Mouse (Mus musculus) CH12.LX (cell line): ENCODE measurements around the gene Gm49380. TPM values are rescaled to one million over a fixed set of nuclear protein-coding genes. Genes with fewer than 3 reads are reported as not detected.

Experiments
- DNase-seq: peaks from one replicate; pipeline ENCODE4 v3.0.0-alpha.2; 2013; ENCODE audit errors: extremely low read depth
- H3K27ac ChIP-seq: 2 replicates; pipeline ENCODE4 v1.5.1; 2012; ENCODE audit warnings: low read depth, mild to moderate bottlenecking, control low read depth, moderate library complexity; ENCODE audit not compliant: insufficient read depth
- H3K27me3 ChIP-seq: replicated peaks from 2 replicates; pipeline ENCODE3; 2012; ENCODE audit warnings: inconsistent platforms
- H3K36me3 ChIP-seq, 2 experiments: replicated peaks in 1 of 2; 2 replicates each; pipeline versions ENCODE3 to v1.6.1; 2012; ENCODE audit warnings: inconsistent platforms in 1 of 2, low read length in 1 of 2, mild to moderate bottlenecking in 1 of 2, mixed read lengths in 1 of 2, moderate library complexity in 1 of 2; ENCODE audit not compliant: control insufficient read depth in 1 of 2, insufficient read depth in 1 of 2
- H3K4me1 ChIP-seq, 2 experiments: 2 replicates each; pipeline ENCODE4 v1.6.1; 2012; ENCODE audit warnings: inconsistent platforms in 1 of 2, moderate library complexity in 1 of 2; ENCODE audit not compliant: insufficient read depth in 2 of 2, control insufficient read depth in 1 of 2
- H3K4me2 ChIP-seq: 2 replicates; pipeline ENCODE4 v1.6.1; 2012; ENCODE audit warnings: low read depth, mild to moderate bottlenecking, control low read depth; ENCODE audit not compliant: poor library complexity, insufficient read depth, severe bottlenecking
- H3K4me3 ChIP-seq, 3 experiments: fragments of 150-350 bp in 1 of 3; sonication (generic) in 1 of 3; replicated peaks in 1 of 3; 2 replicates each; pipeline versions ENCODE3 to v1.5.1; 2011 to 2012; ENCODE audit warnings: low read depth in 2 of 3, low read length in 2 of 3, mild to moderate bottlenecking in 2 of 3, moderate library complexity in 2 of 3, control low read depth in 1 of 3, improper control_type of control experiment in 1 of 3, inconsistent platforms in 1 of 3, mixed read lengths in 1 of 3; ENCODE audit not compliant: poor library complexity in 1 of 3
- H3K79me2 ChIP-seq: replicated peaks from 2 replicates; pipeline ENCODE4 v1.6.1; 2012; ENCODE audit warnings: mild to moderate bottlenecking, moderate library complexity; ENCODE audit not compliant: control insufficient read depth, poor library complexity, insufficient read depth, severe bottlenecking; ENCODE audit errors: extremely low read depth
- H3K9ac ChIP-seq: 2 replicates; pipeline ENCODE4 v1.6.1; 2012; ENCODE audit warnings: low read depth, mild to moderate bottlenecking, control low read depth, moderate library complexity; ENCODE audit not compliant: insufficient read depth
- H3K9me3 ChIP-seq: replicated peaks from 2 replicates; pipeline ENCODE3; 2012; ENCODE audit warnings: low read length, inconsistent platforms, mixed read lengths
- CHD1 ChIP-seq: IDR thresholded peaks from 2 replicates; pipeline ENCODE4 v1.6.1; 2012; ENCODE audit warnings: low read depth, low read length, improper control_type of control experiment, inconsistent platforms
- CHD2 ChIP-seq: IDR thresholded peaks from 2 replicates; pipeline ENCODE4 v1.6.1; 2011; ENCODE audit warnings: low read length, improper control_type of control experiment
- ELF1 ChIP-seq: IDR thresholded peaks from 2 replicates; pipeline ENCODE4 v1.6.1; 2014; ENCODE audit warnings: low read depth, mild to moderate bottlenecking, inconsistent platforms, low read length, improper control_type of control experiment
- ETS1 ChIP-seq: conservative IDR thresholded peaks from 2 replicates; pipeline ENCODE4 v1.6.1; 2012; ENCODE audit warnings: low read depth, mild to moderate bottlenecking, inconsistent platforms, low read length, improper control_type of control experiment, moderate library complexity
- IRF4 ChIP-seq: IDR thresholded peaks from 2 replicates; pipeline ENCODE4 v1.6.1; 2014; ENCODE audit warnings: low read depth, mild to moderate bottlenecking, inconsistent platforms, low read length, improper control_type of control experiment
- MAZ ChIP-seq: IDR thresholded peaks from 2 replicates; pipeline ENCODE4 v1.6.1; 2012; ENCODE audit warnings: low read depth, mild to moderate bottlenecking, inconsistent platforms, low read length, improper control_type of control experiment, moderate library complexity
- MXI1 ChIP-seq: IDR thresholded peaks from 2 replicates; pipeline ENCODE4 v1.6.1; 2011; ENCODE audit warnings: mild to moderate bottlenecking, low read depth, low read length, improper control_type of control experiment
- PAX5 ChIP-seq: IDR thresholded peaks from 2 replicates; pipeline ENCODE4 v1.6.1; 2012; ENCODE audit warnings: low read length, inconsistent platforms, mixed read lengths
- POLR2A ChIP-seq: IDR thresholded peaks from 2 replicates; pipeline ENCODE4 v1.6.1; 2011; ENCODE audit warnings: low read depth, mild to moderate bottlenecking, improper control_type of control experiment, low read length
- RCOR1 ChIP-seq: conservative IDR thresholded peaks from 2 replicates; pipeline ENCODE4 v1.6.1; 2012; ENCODE audit warnings: low read depth, mild to moderate bottlenecking, inconsistent platforms, low read length, improper control_type of control experiment
- SIN3A ChIP-seq: IDR thresholded peaks from 2 replicates; pipeline ENCODE4 v1.6.1; 2012; ENCODE audit warnings: low read length, improper control_type of control experiment, inconsistent platforms
- UBTF ChIP-seq: IDR thresholded peaks from 2 replicates; pipeline ENCODE4 v1.6.1; 2012; ENCODE audit warnings: low read depth, mild to moderate bottlenecking, inconsistent platforms, low read length, improper control_type of control experiment, moderate library complexity
- USF1 ChIP-seq: IDR thresholded peaks from 2 replicates; pipeline ENCODE4 v1.6.1; 2014; ENCODE audit warnings: low read depth, mild to moderate bottlenecking, inconsistent platforms, low read length, improper control_type of control experiment
- USF2 ChIP-seq: conservative IDR thresholded peaks from 2 replicates; pipeline ENCODE4 v1.6.1; 2011; ENCODE audit warnings: low read depth, low read length, improper control_type of control experiment
- ZC3H11A ChIP-seq: IDR thresholded peaks from 2 replicates; pipeline ENCODE4 v1.6.1; 2012; ENCODE audit warnings: low read depth, mild to moderate bottlenecking, inconsistent platforms, low read length, improper control_type of control experiment
- ZNF384 ChIP-seq: IDR thresholded peaks from 2 replicates; pipeline ENCODE4 v1.6.1; 2012; ENCODE audit warnings: low read depth, low read length, improper control_type of control experiment, inconsistent platforms
- dilution Hi-C: fragments of 300-500 bp; cut with MboI; formaldehyde crosslinking; loops from 2 replicates; pipeline ENCODE4 v1.14.3; 2020; ENCODE audit warnings: low sequenced_read_pairs; ENCODE audit not compliant: extremely low pct_unique_long_range_greater_than_20kb, extremely low pct_ligation_motif_present
- in situ Hi-C: fragments of 300-500 bp; cut with MboI; formaldehyde crosslinking; loops from 3 replicates; pipeline ENCODE4 v1.14.3; 2019; ENCODE audit warnings: low sequenced_read_pairs, low pct_ligation_motif_present, low pct_unique_long_range_greater_than_20kb, mixed read lengths
- polyA plus RNA-seq: library from polyadenylated mRNA; unstranded; fragments of >175 nt; gene quantifications from 2 replicates; pipeline ENCODE4 v1.2.1, GENCODE M21; 2012; ENCODE audit warnings: low read depth; ENCODE audit not compliant: insufficient read length
- total RNA-seq, 2 experiments: library from RNA; depleted of rRNA; stranded (reverse); fragments of 300-350 nt in 1 of 2; fragments of >200 nt in 1 of 2; gene quantifications; 2 replicates each; pipeline ENCODE4 v1.2.3; 2012 to 2014

Gm49380 gene
- total and polyA plus RNA-seq, 3 experiments, result not detected

GRCm38 (mm10) chr9:44033317-44033716, 80.0 kb downstream of the Gm49380 start:
- Histone ChIP-seq H3K27me3 (peaks cover 20% of the 10 kb centered on the region), H3K36me3 (no peaks in the 10 kb centered on the region), H3K79me2 (no peaks in the 10 kb centered on the region), H3K4me3 (no peak overlapping the region), H3K4me2 (no peak overlapping the region)
- no peak for TF ChIP-seq UBTF
- no peak for TF ChIP-seq IRF4
- no peak for TF ChIP-seq CHD2
- no peak for TF ChIP-seq ETS1
- TF ChIP-seq USF1, result no peak
- TF ChIP-seq MAZ, result no peak
- no peak for TF ChIP-seq ZNF384
- no peak for TF ChIP-seq RCOR1
- TF ChIP-seq CHD1, result no peak
- no peak for TF ChIP-seq PAX5
- TF ChIP-seq ZC3H11A, result no peak
- no peak for TF ChIP-seq POLR2A
- no peak for TF ChIP-seq SIN3A
- no peak for TF ChIP-seq ELF1
- TF ChIP-seq, all 38 proteins: peak for 0
- Histone ChIP-seq H3K4me1 (no peaks in the 10 kb centered on the region), H3K9me3 (peaks cover 15% of the 10 kb centered on the region), H3K9ac (no peak overlapping the region), H3K27ac (no peak overlapping the region)
- dilution Hi-C loops, result no loop called here
- no peak for DNase-seq
- in situ Hi-C loops, result no loop called here

- dilution Hi-C loops, result no loop called here
- in situ Hi-C loops, result no loop called here
- H3K27me3 ChIP-seq, result peaks cover 26% of the 10 kb centered on the region
- no peak for DNase-seq
- no peak overlapping the region for H3K27ac ChIP-seq
- H3K9ac ChIP-seq, result no peak overlapping the region
- no peaks in the 10 kb centered on the region for H3K79me2 ChIP-seq
- peaks cover 6% of the 10 kb centered on the region for H3K9me3 ChIP-seq
- TF ChIP-seq USF1 (no peak), RCOR1 (no peak), ZNF384 (no peak), UBTF (no peak), PAX5 (no peak), MXI1 (no peak), USF2 (no peak)
- TF ChIP-seq, all 38 proteins: peak for 0
- Histone ChIP-seq H3K4me1 (no peaks in the 10 kb centered on the region), H3K4me3 (no peak overlapping the region), H3K36me3 (no peaks in the 10 kb centered on the region), H3K4me2 (no peak overlapping the region)
Measured at GRCm38 (mm10) chr9:44031946-44032345, 81.4 kb downstream of the Gm49380 start.
